Mouse (Mus musculus): ENCODE results near the gene Atp6v0e2. TPM values are rescaled to one million over a fixed set of nuclear protein-coding genes. Genes with fewer than 3 reads are reported as not detected.

The Atp6v0e2 gene
- total RNA-seq, 2 experiments from 2014 or later = 48.6 to 48.9 TPM

GRCm38 (mm10) chr6:48568036-48568984 lies 30.9 kb downstream of the Atp6v0e2 start:
- peak; percentile 73 for DNase-seq
- intact Hi-C loops (cut with DNase I; ENCODE audit: low total_unique reads) = no loop called here

DNA sequence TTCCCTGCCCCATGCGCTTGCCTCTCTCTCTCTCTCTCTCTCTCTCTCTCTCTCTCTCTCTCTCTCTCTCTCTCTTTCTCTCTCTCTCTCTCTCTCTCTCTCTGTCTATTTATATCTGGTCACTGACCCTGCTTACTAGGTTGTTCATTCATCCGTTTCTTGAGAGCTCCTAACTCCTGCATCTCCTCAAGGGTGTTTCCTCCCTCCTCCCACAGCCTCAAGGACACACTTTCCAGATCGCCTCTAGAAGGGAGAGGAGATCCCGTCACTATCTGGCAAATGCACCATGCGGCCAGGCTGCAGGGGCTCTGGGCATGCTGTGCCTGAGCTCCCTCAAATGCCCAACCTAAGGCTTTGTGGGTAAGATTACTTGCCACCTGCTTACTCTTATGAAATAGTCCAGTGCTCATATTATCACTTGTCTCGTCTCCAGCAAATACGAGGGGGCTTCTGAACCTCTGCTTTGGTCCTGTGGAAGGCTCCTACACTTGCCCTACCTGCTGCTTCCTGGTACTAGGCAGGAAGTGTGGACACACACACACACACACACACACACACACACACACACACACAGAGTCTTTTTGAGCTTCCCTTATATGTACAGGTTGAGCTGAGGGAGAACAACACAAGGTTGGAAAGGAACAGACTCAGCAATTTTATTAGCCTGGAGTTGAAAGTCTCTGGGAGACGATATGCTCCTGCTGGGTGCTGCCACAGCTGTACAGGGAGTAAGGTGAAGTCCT lies 31.8 kb downstream of the Atp6v0e2 start:
- DNase-seq = no peak
- intact Hi-C loops (cut with DNase I; ENCODE audit: low total_unique reads) = no loop called here

GRCm38 (mm10) chr6:48572014-48572413 lies 34.6 kb downstream of the Atp6v0e2 start:
- intact Hi-C loops (cut with DNase I; ENCODE audit: low total_unique reads) = no loop called here
- no peak for DNase-seq

GRCm38 (mm10) chr6:48572572-48573061 lies 35.2 kb downstream of the Atp6v0e2 start, which contains the start of gene Rarres2:
Gene Rarres2 (minus strand): TSS chr6:48572789.
- intact Hi-C loops (cut with DNase I; ENCODE audit: low total_unique reads) = no loop called here
- DNase-seq = peak; percentile 54

GRCm38 (mm10) chr6:48573280-48573679 lies 35.9 kb downstream of the Atp6v0e2 start:
- intact Hi-C loops (cut with DNase I; ENCODE audit: low total_unique reads) = no loop called here
- no peak for DNase-seq

GRCm38 (mm10) chr6:48573981-48574380 lies 36.6 kb downstream of the Atp6v0e2 start:
- intact Hi-C loops (cut with DNase I; ENCODE audit: low total_unique reads) = no loop called here
- DNase-seq = no peak

GRCm38 (mm10) chr6:48578736-48579135 lies 41.3 kb downstream of the Atp6v0e2 start:
- DNase-seq = no peak
- intact Hi-C loops (cut with DNase I; ENCODE audit: low total_unique reads) = no loop called here

DNA sequence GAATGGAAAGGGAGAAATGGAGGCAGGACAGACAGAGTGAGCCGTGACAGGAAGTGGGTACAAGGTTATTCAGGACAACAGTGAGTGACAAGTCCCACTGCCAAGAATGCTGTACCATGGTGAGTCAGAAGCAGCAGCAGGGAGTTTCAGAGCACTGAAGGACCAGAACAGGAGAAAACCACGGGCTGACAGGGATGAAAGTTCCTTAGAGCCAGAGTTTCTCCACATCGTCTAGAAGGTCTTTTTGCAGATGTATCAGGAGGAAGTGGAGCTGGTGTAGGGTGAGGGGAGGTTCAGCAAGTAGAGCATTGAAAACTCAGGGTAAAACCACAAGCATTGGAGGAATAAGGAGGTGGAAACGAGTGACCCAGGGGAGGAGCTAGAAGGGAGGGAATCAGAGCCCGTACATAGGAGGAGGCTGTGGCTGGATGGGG lies 41.8 kb downstream of the Atp6v0e2 start:
- DNase-seq = no peak
- intact Hi-C loops (cut with DNase I; ENCODE audit: low total_unique reads) = no loop called here

GRCm38 (mm10) chr6:48581257-48581656 lies 43.8 kb downstream of the Atp6v0e2 start:
- intact Hi-C loops (cut with DNase I; ENCODE audit: low total_unique reads) = loop anchor here (5.0 kb wide), 1 partner anchor 61 kb away; no protein-coding TSS in a partner anchor
- DNase-seq = no peak

GRCm38 (mm10) chr6:48582037-48582436 lies 44.6 kb downstream of the Atp6v0e2 start:
- DNase-seq = no peak
- intact Hi-C loops (cut with DNase I; ENCODE audit: low total_unique reads) = loop anchor here (5.0 kb wide), 1 partner anchor 60 kb away; no protein-coding TSS in a partner anchor

- intact Hi-C loops (cut with DNase I; ENCODE audit: low total_unique reads) = no loop called here
- DNase-seq = no peak
Measured at GRCm38 (mm10) chr6:48589194-48589750, 51.9 kb downstream of the Atp6v0e2 start, which contains the start of gene Gm45021. Gene Gm45021 (plus strand): TSS chr6:48589610.

Other genes with a start within 250 kb of the Atp6v0e2 start
- gene Krba1, start 142.0 kb upstream of the Atp6v0e2 start, total RNA-seq (2021) = 10 to 100 TPM in 1 of 2 experiments, 1 to 10 TPM in 1; 8.7 to 11.0 TPM
- gene Zfp467, start 91.8 kb upstream of the Atp6v0e2 start, total RNA-seq (2021) = 10 to 100 TPM; 15.9 to 16.5 TPM
- gene Sspo, start 89.4 kb upstream of the Atp6v0e2 start, total RNA-seq (2021) = 1 to 10 TPM in 1 of 2 experiments, under 1 TPM in 1; 0.16 to 1.1 TPM
- gene Lrrc61, start 17.2 kb downstream of the Atp6v0e2 start, total RNA-seq (2021) = 10 to 100 TPM; 13.2 to 15.4 TPM
- gene Rarres2, start 35.2 kb downstream of the Atp6v0e2 start, total RNA-seq (2021) = 10 to 100 TPM; 22.2 to 35.7 TPM
- gene Gm45021, start 52.0 kb downstream of the Atp6v0e2 start, total RNA-seq (2021) = not detected
- 10 to 100 TPM; 18.5 to 19.0 TPM for gene Repin1, start 56.3 kb downstream of the Atp6v0e2 start, total RNA-seq (2021)
- 1 to 10 TPM in 1 of 2 experiments, not detected in 1; 2.0 TPM for gene Gm44965, start 56.3 kb downstream of the Atp6v0e2 start, total RNA-seq (2021)
- 1 to 10 TPM; 5.2 to 5.5 TPM for gene Zfp775, start 64.4 kb downstream of the Atp6v0e2 start, total RNA-seq (2021)
- under 1 TPM; 0.40 to 0.45 TPM for gene AI854703, start 89.1 kb downstream of the Atp6v0e2 start, total RNA-seq (2021)
- gene Gimap8, start 109.6 kb downstream of the Atp6v0e2 start, total RNA-seq (2021) = 1 to 10 TPM; 4.3 to 5.3 TPM
- 1 to 10 TPM; 1.6 to 2.2 TPM for gene Gimap9, start 138.5 kb downstream of the Atp6v0e2 start, total RNA-seq (2021)
- gene Gimap4, start 146.9 kb downstream of the Atp6v0e2 start, total RNA-seq (2021) = 10 to 100 TPM; 10.7 to 12.5 TPM
- gene Gimap6, start 170.6 kb downstream of the Atp6v0e2 start, total RNA-seq (2021) = 10 to 100 TPM; 21.8 to 22.0 TPM
- gene Gm28053, start 181.0 kb downstream of the Atp6v0e2 start, total RNA-seq (2021) = 1 to 10 TPM; 1.8 to 4.3 TPM
- not detected for gene Gimap7, start 181.0 kb downstream of the Atp6v0e2 start, total RNA-seq (2021)
- 1 to 10 TPM; 5.7 to 6.4 TPM for gene Gimap1, start 201.4 kb downstream of the Atp6v0e2 start, total RNA-seq (2021)
- gene Gimap5, start 208.6 kb downstream of the Atp6v0e2 start, total RNA-seq (2021) = 1 to 10 TPM; 3.6 to 4.5 TPM
- gene Gimap3, start 233.2 kb downstream of the Atp6v0e2 start, total RNA-seq (2021) = under 1 TPM in 1 of 2 experiments, not detected in 1; 0.22 TPM

Data from gastrocnemius, postnatal 14 days (tissue).